Mouse (Mus musculus): ENCODE measurements around the gene Hps6. TPM values are rescaled to one million over a fixed set of nuclear protein-coding genes. Genes with fewer than 3 reads are reported as not detected.

Hps6 gene
- polyA plus RNA-seq, 1 experiment from 2014 or later, result 11.1 TPM

- WGBS, result 57% methylated on average over 4 of the region's 4 CpGs
- no peaks in the 10 kb centered on the region for H3K27me3 ChIP-seq (ENCODE audit: control insufficient read depth, insufficient read depth, low read depth, low read length)
- H3K9ac ChIP-seq (ENCODE audit: low read length), result no peak overlapping the region
- no peaks in the 10 kb centered on the region for H3K36me3 ChIP-seq (ENCODE audit: control insufficient read depth, insufficient read depth, low read length)
- no peaks in the 10 kb centered on the region for H3K9me3 ChIP-seq (ENCODE audit: control insufficient read depth, low read length)
- H3K4me3 ChIP-seq (ENCODE audit: low read length), result no peak overlapping the region
- peak overlapping the region; percentile 30; the same call in 1 of the 2 replicates for H3K27ac ChIP-seq (ENCODE audit: low read length)
- H3K4me1 ChIP-seq (replicated peaks; ENCODE audit: control insufficient read depth, insufficient read depth, low read length), result peaks cover 8% of the 10 kb centered on the region
- ATAC-seq (ENCODE audit: low read depth), result no peak
- H3K4me2 ChIP-seq (ENCODE audit: low read depth, low read length), result no peak overlapping the region
Measured at GRCm38 (mm10) chr19:46049129-46049528, 45.8 kb downstream of the Hps6 start.

GRCm38 (mm10) chr19:46050462-46050861 lies 47.2 kb downstream of the Hps6 start:
- Histone ChIP-seq H3K27me3 (ENCODE audit: control insufficient read depth, insufficient read depth, low read depth, low read length) (no peaks in the 10 kb centered on the region), H3K4me2 (ENCODE audit: low read depth, low read length) (no peak overlapping the region), H3K9me3 (ENCODE audit: control insufficient read depth, low read length) (no peaks in the 10 kb centered on the region), H3K4me3 (ENCODE audit: low read length) (no peak overlapping the region), H3K36me3 (ENCODE audit: control insufficient read depth, insufficient read depth, low read length) (no peaks in the 10 kb centered on the region), H3K4me1 (replicated peaks; ENCODE audit: control insufficient read depth, insufficient read depth, low read length) (peaks cover 8% of the 10 kb centered on the region), H3K27ac (ENCODE audit: low read length) (no peak overlapping the region), H3K9ac (ENCODE audit: low read length) (no peak overlapping the region)
- WGBS, result 63% methylated on average over 2 of the region's 2 CpGs
- no peak for ATAC-seq (ENCODE audit: low read depth)

Other genes with a start within 250 kb of the Hps6 start
- gene Mgea5, start 219.7 kb upstream of the Hps6 start, polyA plus RNA-seq (2015; fragmentation: Nextera tagmentation; extraction: Ambion mirVana), result 47.0 and 48.5 TPM in 2 replicates
- gene Kcnip2, start 187.4 kb upstream of the Hps6 start, polyA plus RNA-seq (2015; fragmentation: Nextera tagmentation; extraction: Ambion mirVana), result 1.7 and 1.9 TPM in 2 replicates
- 16.9 and 18.0 TPM in 2 replicates for gene Armh3, start 5.0 kb upstream of the Hps6 start, polyA plus RNA-seq (2015; fragmentation: Nextera tagmentation; extraction: Ambion mirVana)
- 24.4 and 27.0 TPM in 2 replicates for gene Pprc1, start 41.4 kb downstream of the Hps6 start, polyA plus RNA-seq (2015; fragmentation: Nextera tagmentation; extraction: Ambion mirVana)
- 55.3 and 70.7 TPM in 2 replicates for gene Ldb1, start 41.7 kb downstream of the Hps6 start, polyA plus RNA-seq (2015; fragmentation: Nextera tagmentation; extraction: Ambion mirVana)
- gene Nolc1, start 72.4 kb downstream of the Hps6 start, polyA plus RNA-seq (2015; fragmentation: Nextera tagmentation; extraction: Ambion mirVana), result 59.2 and 66.2 TPM in 2 replicates
- 0.10 TPM in 1 of 2 replicates, not detected in the other for gene Elovl3, start 128.4 kb downstream of the Hps6 start, polyA plus RNA-seq (2015; fragmentation: Nextera tagmentation; extraction: Ambion mirVana)
- 0.55 TPM in 1 of 2 replicates, not detected in the other for gene Pitx3, start 144.8 kb downstream of the Hps6 start, polyA plus RNA-seq (2015; fragmentation: Nextera tagmentation; extraction: Ambion mirVana)
- gene Gbf1, start 149.0 kb downstream of the Hps6 start, polyA plus RNA-seq (2015; fragmentation: Nextera tagmentation; extraction: Ambion mirVana), result 45.5 and 47.2 TPM in 2 replicates

All from lung, embryonic 16.5 days (tissue).